In genomic region chr8:26524237-26524636, GRCm38 (mm10) we compare ENCODE assay signal across 20 mouse cellular contexts.
DNase-seq lines count a peak whose midpoint lies in the region; ATAC-seq lines count a peak whose summit lies in the region.
"Had no signal": no experiment of that assay in that cellular context is flagged by ENCODE, and none has a peak within 500 bp of the region (broad histone marks: within the 10 kb centered on the region; RNA-seq: fewer than 3 reads in every experiment).

No protein-coding gene starts in this region.

- no peak for ATAC-seq in erythroblast, adult 5-6 weeks (replicated peaks; ENCODE audit: low FRiP score, poor library complexity, severe bottlenecking)
- ATAC-seq: forebrain, embryonic 13.5 days; forebrain, embryonic 15.5 days; forebrain, postnatal 0 days had no signal

- no peaks in the 10 kb centered on the region for H3K36me3 ChIP-seq in heart, embryonic 10.5 days
- H3K36me3 ChIP-seq: embryonic facial prominence, embryonic 13.5 days; embryonic facial prominence, embryonic 15.5 days; forebrain, embryonic 15.5 days had no signal

- no peak overlapping the region for H3K4me3 ChIP-seq in heart, embryonic 10.5 days
- H3K4me3 ChIP-seq: embryonic facial prominence, embryonic 13.5 days; embryonic facial prominence, embryonic 15.5 days; forebrain, embryonic 13.5 days; forebrain, embryonic 15.5 days had no signal

- H3K27me3 ChIP-seq in heart, embryonic 10.5 days (ENCODE audit: insufficient read depth, poor library complexity, severe bottlenecking): no peaks in the 10 kb centered on the region
- H3K27me3 ChIP-seq: embryonic facial prominence, embryonic 13.5 days; embryonic facial prominence, embryonic 15.5 days; forebrain, embryonic 13.5 days; forebrain, embryonic 15.5 days had no signal

- no peak overlapping the region for H3K27ac ChIP-seq in heart, embryonic 10.5 days
- H3K27ac ChIP-seq: embryonic facial prominence, embryonic 13.5 days; embryonic facial prominence, embryonic 15.5 days; forebrain, embryonic 13.5 days; forebrain, embryonic 15.5 days had no signal

- DNase-seq in heart, embryonic 10.5 days (ENCODE audit: low spot score): peak; percentile 19
- no peak for DNase-seq in heart, adult 8-10 months (ENCODE audit: low spot score)
- DNase-seq in testis, postnatal 10 days (ENCODE audit: low spot score): peak; percentile 13
- DNase-seq in testis, postnatal 14 days (ENCODE audit: low spot score): no peak
- DNase-seq: adrenal gland, adult 2 months; adrenal gland, postnatal 10 days; adrenal gland, postnatal 25 days; cerebellum, adult 11 months; cerebellum, adult 18-20 months; cerebellum, adult 8-10 months; cerebellum, adult 9-11 months; cerebellum, postnatal 14 days; cerebellum, postnatal 36 days; embryo, embryonic 11 days; forebrain, postnatal 0 days had no signal

- peaks cover 14% of the 10 kb centered on the region for H3K4me1 ChIP-seq in heart, embryonic 10.5 days
- H3K4me1 ChIP-seq: embryonic facial prominence, embryonic 13.5 days; embryonic facial prominence, embryonic 15.5 days had no signal

- 92% methylated on average over 2 of the region's 2 CpGs for WGBS in heart, embryonic 10.5 days

- no peaks in the 10 kb centered on the region for H3K9me3 ChIP-seq in heart, embryonic 10.5 days
- H3K9me3 ChIP-seq: embryonic facial prominence, embryonic 13.5 days; embryonic facial prominence, embryonic 15.5 days; forebrain, embryonic 13.5 days; forebrain, embryonic 15.5 days had no signal

Comparison
In these comparisons a context has a peak if more than half of its experiments do, and no peak if none do; other contexts are left out.
1. DNase-seq: peak in heart, embryonic 10.5 days (single experiment) and testis, postnatal 10 days (single experiment); none in heart, adult 8-10 months (single experiment) and testis, postnatal 14 days (single experiment).